10 mouse cellular contexts compared by ENCODE assay signal in genomic region chr1:163725106-163725759, GRCm38 (mm10). TPM values are rescaled to one million over a fixed set of nuclear protein-coding genes. Genes with fewer than 3 reads are reported as not detected.
DNase-seq lines count a peak whose midpoint lies in the region; ATAC-seq lines count a peak whose summit lies in the region.
"Had no signal": no experiment of that assay in that cellular context is flagged by ENCODE, and none has a peak within 500 bp of the region (broad histone marks: within the 10 kb centered on the region; RNA-seq: fewer than 3 reads in every experiment).

Mettl11b (minus strand) TSS chr1:163725232.

- H3K4me3 ChIP-seq in embryonic facial prominence, embryonic 13.5 days: no peak within 1 kb of the TSS
- H3K4me3 ChIP-seq in heart, embryonic 10.5 days: 0 out of 2 replicates have a peak within 1 kb of the TSS, but pooled peaks have one; percentile 8
- H3K4me3 ChIP-seq: liver, embryonic 13.5 days had no signal

- no peaks in the 10 kb centered on the region for H3K9me3 ChIP-seq in embryonic facial prominence, embryonic 13.5 days
- no peaks in the 10 kb centered on the region for H3K9me3 ChIP-seq in heart, embryonic 10.5 days
- H3K9me3 ChIP-seq: liver, embryonic 13.5 days had no signal

- no peaks in the 10 kb centered on the region for H3K36me3 ChIP-seq in embryonic facial prominence, embryonic 13.5 days
- no peaks in the 10 kb centered on the region for H3K36me3 ChIP-seq in heart, embryonic 10.5 days
- H3K36me3 ChIP-seq: liver, embryonic 13.5 days had no signal

- H3K9ac ChIP-seq in embryonic facial prominence, embryonic 13.5 days: no peak within 1 kb of the TSS
- H3K9ac ChIP-seq: liver, embryonic 13.5 days had no signal

- WGBS in embryonic facial prominence, embryonic 13.5 days: 35% methylated on average over 9 of the region's 9 CpGs
- WGBS in heart, embryonic 10.5 days: 47% methylated on average over 9 of the region's 9 CpGs

- peak within 1 kb of the TSS; percentile 24 for H3K4me2 ChIP-seq in embryonic facial prominence, embryonic 13.5 days
- H3K4me2 ChIP-seq: liver, embryonic 13.5 days had no signal

- H3K4me1 ChIP-seq in embryonic facial prominence, embryonic 13.5 days: peaks cover 13% of the 10 kb centered on the region
- peaks cover 10% of the 10 kb centered on the region for H3K4me1 ChIP-seq in heart, embryonic 10.5 days
- H3K4me1 ChIP-seq: liver, embryonic 13.5 days had no signal

- H3K27ac ChIP-seq in embryonic facial prominence, embryonic 13.5 days: no peak within 1 kb of the TSS
- H3K27ac ChIP-seq in heart, embryonic 10.5 days: no peak within 1 kb of the TSS
- H3K27ac ChIP-seq: liver, embryonic 13.5 days had no signal

- no peak for ATAC-seq in embryonic facial prominence, embryonic 13.5 days (ENCODE audit: insufficient number of reproducible peaks, insufficient read depth, low FRiP score, low TSS enrichment, low read depth)

- peak; percentile 18 for DNase-seq in embryo, embryonic 11 days
- no peak for DNase-seq in embryo, embryonic 9.5 days (ENCODE audit: extremely low spot score)
- DNase-seq in heart, embryonic 10.5 days (ENCODE audit: low spot score): no peak
- peak; percentile 4 for DNase-seq in lung, postnatal 10 days
- no peak for DNase-seq in Muller cell, postnatal 12 days (ENCODE audit: inconsistent ontology term)
- no peak for DNase-seq in thymus, postnatal 4 days
- no peak for DNase-seq in thymus, postnatal 0 days (ENCODE audit: low spot score)
- DNase-seq: liver, embryonic 13.5 days had no signal

- H3K27me3 ChIP-seq in embryonic facial prominence, embryonic 13.5 days: no peaks in the 10 kb centered on the region
- H3K27me3 ChIP-seq in heart, embryonic 10.5 days (ENCODE audit: insufficient read depth, poor library complexity, severe bottlenecking): no peaks in the 10 kb centered on the region
- H3K27me3 ChIP-seq: liver, embryonic 13.5 days had no signal

RNA-seq across cellular contexts. Expression of gene Mettl11b, which starts in this region (rescaled TPM):
- 0.48 TPM in 1 of 2 replicates, not detected in the other for polyA plus RNA-seq in embryonic facial prominence, embryonic 13.5 days (2015; fragmentation: Nextera tagmentation; extraction: Ambion mirVana)
- not detected in 2 replicates for polyA plus RNA-seq in heart, embryonic 10.5 days (2016; fragmentation: Nextera tagmentation; extraction: Ambion mirVana)
- not detected in 2 replicates for polyA plus RNA-seq in thymus, postnatal 0 days (2015; fragmentation: Nextera tagmentation; extraction: Ambion mirVana)
- polyA plus RNA-seq: liver, embryonic 13.5 days; spleen, adult 2 months had no signal

Comparison
In these comparisons a context has a peak if more than half of its experiments do, and no peak if none do; other contexts are left out.
1. DNase-seq: peak in embryo, embryonic 11 days (single experiment) and lung, postnatal 10 days (single experiment); none in embryo, embryonic 9.5 days (single experiment), heart, embryonic 10.5 days (single experiment), Muller cell, postnatal 12 days (single experiment), thymus, postnatal 4 days (single experiment) and thymus, postnatal 0 days (single experiment).